Mouse (Mus musculus) neural tube, embryonic 12.5 days (tissue): ENCODE data around the gene 4930432K21Rik. TPM values are rescaled to one million over a fixed set of nuclear protein-coding genes. Genes with fewer than 3 reads are reported as not detected.

Source experiments
- ATAC-seq: fragments of 200-750 bp; cut with Nextera tagmentation; 2 replicates; pipeline ENCODE4 v1.8.0; 2017; ENCODE audit warnings: low read depth, mild to moderate bottlenecking, moderate TSS enrichment, moderate library complexity; ENCODE audit not compliant: low FRiP score
- H3K27ac ChIP-seq: fragments of 300-500 bp; sonication (generic); 2 replicates; pipeline ENCODE4 v1.5.1; 2016
- H3K27me3 ChIP-seq: fragments of 300-500 bp; sonication (generic); replicated peaks from 2 replicates; pipeline ENCODE4 v1.6.1; 2016; ENCODE audit warnings: mild to moderate bottlenecking
- H3K36me3 ChIP-seq: fragments of 300-500 bp; sonication (generic); 2 replicates; pipeline ENCODE4 v1.6.1; 2016; ENCODE audit warnings: mild to moderate bottlenecking
- H3K4me1 ChIP-seq: fragments of 300-500 bp; sonication (generic); 2 replicates; pipeline ENCODE4 v1.6.1; 2016
- H3K4me2 ChIP-seq: fragments of 300-500 bp; sonication (generic); replicated peaks from 2 replicates; pipeline ENCODE4 v1.6.1; 2016; ENCODE audit warnings: mild to moderate bottlenecking
- H3K4me3 ChIP-seq: fragments of 300-500 bp; sonication (generic); 2 replicates; pipeline ENCODE4 v1.5.1; 2016
- H3K9ac ChIP-seq: fragments of 300-500 bp; sonication (generic); 2 replicates; pipeline ENCODE4 v1.6.1; 2016; ENCODE audit warnings: mild to moderate bottlenecking
- H3K9me3 ChIP-seq: fragments of 300-500 bp; sonication (generic); 2 replicates; pipeline ENCODE4 v1.6.1; 2016; ENCODE audit warnings: mild to moderate bottlenecking
- WGBS: fragments of 180-500 bp; shearing (Covaris S2); methylation state at CpG from one replicate; pipeline ENCODE4 v1.1.7; 2016; 5-methylcytosine and 5-hydroxymethylcytosine counted together
- microRNA counts: library from miRNA; unstranded; fragments of <30 nt; microRNA quantifications from one replicate; lab custom pipeline; 2017
- microRNA-seq: library from miRNA; unstranded; fragments of <30 nt; microRNA quantifications from one replicate; pipeline ENCODE4, GENCODE M21; 2017
- polyA plus RNA-seq: library from polyadenylated mRNA; unstranded; fragments of >200 nt; fragmentation: Nextera tagmentation; extraction: Ambion mirVana; gene quantifications from 2 replicates; pipeline ENCODE4 v1.2.1, GENCODE M21; 2016

Gene 4930432K21Rik
- polyA plus RNA-seq, 1 experiment from 2014 or later: 1.9 TPM

- Histone ChIP-seq H3K4me1 (no peaks in the 10 kb centered on the region), H3K27ac (no peak overlapping the region), H3K4me2 (no peak overlapping the region), H3K9ac (no peak overlapping the region), H3K4me3 (no peak overlapping the region), H3K36me3 (peaks cover 92% of the 10 kb centered on the region), H3K9me3 (no peaks in the 10 kb centered on the region), H3K27me3 (no peaks in the 10 kb centered on the region)
- no peak for ATAC-seq
- 91% methylated on average over 7 of the region's 7 CpGs for WGBS
Observed at GRCm38 (mm10) chr8:84220105-84220504, 72.3 kb downstream of the 4930432K21Rik start.

MicroRNAs within 50 kb of the gene (microRNA counts, 519-probe panel; counts per million panel counts)
- microRNA mmu-miR-181c (lab: Ali Mortazavi, UCI): 3,538 counts per million, percentile 73 among the panel's probes with 10 or more counts
- microRNA mmu-miR-23a (lab: Ali Mortazavi, UCI): 5,466 counts per million, percentile 87 among the panel's probes with 10 or more counts
- 6,467 counts per million, percentile 93 among the panel's probes with 10 or more counts for microRNA mmu-miR-27a (lab: Ali Mortazavi, UCI)

Small RNAs within 50 kb of the gene (microRNA-seq; reads per million reads assigned to microRNA genes)
- gene Gm25110: not detected
- 6,667 reads per million, percentile 94 among the genes with 10 or more reads in this experiment for gene Mir181c
- 4,445 reads per million, percentile 89 among the genes with 10 or more reads in this experiment for gene Mir181d
- gene Mir23a: 4,732 reads per million, percentile 90 among the genes with 10 or more reads in this experiment
- gene Mir24-2: not detected
- gene Mir27a: 100 reads per million, percentile 52 among the genes with 10 or more reads in this experiment
- not detected for gene Mir3074-2

Other genes starting within 250 kb of the 4930432K21Rik start
- 34.8 and 37.0 TPM in 2 replicates for gene Adgrl1, start 247.9 kb upstream of the 4930432K21Rik start, polyA plus RNA-seq
- 0.60 and 0.86 TPM in 2 replicates for gene Gm10644, start 192.8 kb upstream of the 4930432K21Rik start, polyA plus RNA-seq
- 37.1 and 41.6 TPM in 2 replicates for gene Asf1b, start 192.5 kb upstream of the 4930432K21Rik start, polyA plus RNA-seq
- gene Prkaca, start 175.0 kb upstream of the 4930432K21Rik start, polyA plus RNA-seq: 215 and 218 TPM in 2 replicates
- 9.7 and 9.8 TPM in 2 replicates for gene Samd1, start 150.4 kb upstream of the 4930432K21Rik start, polyA plus RNA-seq
- 0.83 and 0.95 TPM in 2 replicates for gene 1700067K01Rik, start 146.5 kb upstream of the 4930432K21Rik start, polyA plus RNA-seq
- gene 2210011C24Rik, start 135.9 kb upstream of the 4930432K21Rik start, polyA plus RNA-seq: 0.54 TPM in 1 of 2 replicates, not detected in the other
- 10.2 and 10.8 TPM in 2 replicates for gene Palm3, start 126.6 kb upstream of the 4930432K21Rik start, polyA plus RNA-seq
- gene Il27ra, start 105.4 kb upstream of the 4930432K21Rik start, polyA plus RNA-seq: 0.28 and 0.29 TPM in 2 replicates
- gene Rln3, start 103.0 kb upstream of the 4930432K21Rik start, polyA plus RNA-seq: not detected in 2 replicates
- gene Gm10643, start 82.9 kb upstream of the 4930432K21Rik start, polyA plus RNA-seq: 1.6 and 2.2 TPM in 2 replicates
- 9.1 and 9.3 TPM in 2 replicates for gene Rfx1, start 81.2 kb upstream of the 4930432K21Rik start, polyA plus RNA-seq
- 18.0 and 19.6 TPM in 2 replicates for gene Dcaf15, start 43.3 kb upstream of the 4930432K21Rik start, polyA plus RNA-seq
- 0.28 and 0.37 TPM in 2 replicates for gene Podnl1, start 22.0 kb upstream of the 4930432K21Rik start, polyA plus RNA-seq
- 16.9 and 18.0 TPM in 2 replicates for gene Cc2d1a, start 89 bp upstream of the 4930432K21Rik start, polyA plus RNA-seq
- gene Nanos3, start 37.2 kb downstream of the 4930432K21Rik start, polyA plus RNA-seq: 5.3 and 6.3 TPM in 2 replicates
- gene Zswim4, start 89.0 kb downstream of the 4930432K21Rik start, polyA plus RNA-seq: 52.8 and 57.9 TPM in 2 replicates
- 256 and 282 TPM in 2 replicates for gene D8Ertd738e, start 101.7 kb downstream of the 4930432K21Rik start, polyA plus RNA-seq
- gene Mri1, start 109.3 kb downstream of the 4930432K21Rik start, polyA plus RNA-seq: 60.7 and 63.3 TPM in 2 replicates
- 18.1 and 25.1 TPM in 2 replicates for gene Ccdc130, start 122.4 kb downstream of the 4930432K21Rik start, polyA plus RNA-seq
- gene Cacna1a, start 240.4 kb downstream of the 4930432K21Rik start, polyA plus RNA-seq: 19.6 and 20.5 TPM in 2 replicates